Comparison of ENCODE assay signal across 30 mouse cellular contexts in the genomic region with DNA sequence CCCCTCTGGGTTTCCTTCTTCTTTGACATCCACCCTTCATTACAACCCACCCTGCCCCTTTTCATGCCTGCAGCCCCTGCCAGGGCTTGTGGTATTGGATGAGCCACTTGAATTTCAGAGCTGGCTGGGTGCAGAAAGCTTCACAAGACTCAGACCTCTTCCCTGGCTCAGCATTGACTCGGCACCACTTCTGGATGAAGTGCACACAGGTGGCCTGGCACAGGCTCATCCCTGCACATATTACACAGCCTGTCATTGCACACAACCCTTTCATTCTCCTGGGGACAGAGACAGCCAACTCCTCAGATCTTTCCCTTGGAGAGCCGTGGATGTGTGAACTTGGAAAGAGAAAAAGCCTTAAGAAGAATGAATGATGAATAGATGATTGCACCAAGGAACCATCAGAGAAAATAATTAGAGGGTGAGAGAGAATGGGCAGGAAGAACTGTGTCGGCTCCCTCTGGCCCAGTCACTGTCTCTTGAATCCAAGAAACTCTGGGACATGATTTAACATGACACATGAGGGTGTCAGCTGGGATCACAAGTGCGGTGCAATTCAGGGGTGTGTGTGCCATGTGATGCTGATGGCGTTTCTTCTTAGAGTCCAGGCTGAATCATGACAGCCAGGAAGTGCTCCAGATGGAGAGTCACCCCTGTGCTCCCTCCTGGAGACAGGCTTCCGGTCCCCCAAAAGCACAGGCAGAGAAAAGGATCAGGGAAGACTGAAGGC.
DNase-seq lines count a peak whose midpoint lies in the region; ATAC-seq and TF ChIP-seq lines count a peak whose summit lies in the region.
"Had no signal": no experiment of that assay in that cellular context is flagged by ENCODE, and none has a peak within 500 bp of the region (broad histone marks: within the 10 kb centered on the region; RNA-seq: fewer than 3 reads in every experiment).

No protein-coding gene starts in this region.

- no peak overlapping the region for H3K27ac ChIP-seq in hindbrain, postnatal 0 days
- H3K27ac ChIP-seq in hindbrain, embryonic 11.5 days (ENCODE audit: low read depth, low read length), result no peak overlapping the region
- H3K27ac ChIP-seq: embryonic facial prominence, embryonic 10.5 days; embryonic facial prominence, embryonic 13.5 days; forebrain, embryonic 13.5 days; heart, adult 2 months; heart, embryonic 10.5 days; heart, embryonic 13.5 days; hindbrain, embryonic 12.5 days; hindbrain, embryonic 15.5 days; intestine, embryonic 15.5 days had no signal

- ATAC-seq in hindbrain, postnatal 0 days, result no peak
- no peak for ATAC-seq in hindbrain, embryonic 11.5 days (ENCODE audit: low FRiP score)
- ATAC-seq: forebrain, embryonic 13.5 days; intestine, embryonic 15.5 days had no signal

- DNase-seq in cerebellum, postnatal 14 days, result peak; percentile 39 to 44
- DNase-seq in cerebellum, adult 9-11 months, result no peak
- DNase-seq in hindbrain, postnatal 0 days (ENCODE audit: low spot score), result peak; percentile 27
- no peak for DNase-seq in hindbrain, embryonic 11.5 days (ENCODE audit: low spot score)
- DNase-seq in Muller cell, postnatal 12 days (ENCODE audit: inconsistent ontology term), result peak; percentile 16
- DNase-seq in adrenal gland, postnatal 10 days, result no peak
- DNase-seq: adrenal gland, adult 8-10 months; adrenal gland, postnatal 36 days; B cell, adult 2 months; cerebellum, adult 11-12 months; cerebellum, adult 8-10 months; cerebellum, postnatal 36 days; embryo, embryonic 11 days; gastrocnemius, postnatal 10 days; gastrocnemius, postnatal 36 days; heart, adult 2 months; heart, postnatal 14 days; heart, postnatal 4 days; kidney, adult 11 months; kidney, adult 8-10 months had no signal

- no peaks in the 10 kb centered on the region for H3K36me3 ChIP-seq in hindbrain, postnatal 0 days (ENCODE audit: insufficient read depth, low read length)
- H3K36me3 ChIP-seq in hindbrain, embryonic 11.5 days (ENCODE audit: control insufficient read depth, insufficient read depth, low read length), result no peaks in the 10 kb centered on the region
- H3K36me3 ChIP-seq: embryonic facial prominence, embryonic 10.5 days; embryonic facial prominence, embryonic 13.5 days; G1E; heart, embryonic 10.5 days; heart, embryonic 13.5 days; hindbrain, embryonic 12.5 days; hindbrain, embryonic 15.5 days; intestine, embryonic 15.5 days had no signal

- peaks cover 5% of the 10 kb centered on the region; the same call in 1 of the 2 replicates for H3K9me3 ChIP-seq in hindbrain, postnatal 0 days (ENCODE audit: low read length)
- no peaks in the 10 kb centered on the region for H3K9me3 ChIP-seq in hindbrain, embryonic 11.5 days (ENCODE audit: control insufficient read depth, low read length)
- H3K9me3 ChIP-seq: embryonic facial prominence, embryonic 13.5 days; G1E; hindbrain, embryonic 15.5 days; intestine, embryonic 15.5 days had no signal

- TF ChIP-seq CTCF in hindbrain, postnatal 0 days (IDR thresholded peaks at IDR 0.05; ENCODE audit: low read depth), result no peak

- 63% methylated on average over 6 of the region's 6 CpGs for WGBS in hindbrain, postnatal 0 days
- WGBS in hindbrain, embryonic 11.5 days, result 86% methylated on average over 6 of the region's 6 CpGs

- H3K4me1 ChIP-seq in hindbrain, postnatal 0 days (ENCODE audit: insufficient read depth, low read length), result no peaks in the 10 kb centered on the region; the same call in 1 of the 2 replicates
- no peaks in the 10 kb centered on the region for H3K4me1 ChIP-seq in hindbrain, embryonic 11.5 days (replicated peaks; ENCODE audit: control insufficient read depth, insufficient read depth, low read length)
- H3K4me1 ChIP-seq: embryonic facial prominence, embryonic 10.5 days; embryonic facial prominence, embryonic 13.5 days; forebrain, embryonic 13.5 days; heart, embryonic 13.5 days; hindbrain, embryonic 15.5 days; intestine, embryonic 15.5 days had no signal

- H3K4me3 ChIP-seq in hindbrain, postnatal 0 days (ENCODE audit: low read length), result no peak overlapping the region
- no peak overlapping the region for H3K4me3 ChIP-seq in hindbrain, embryonic 11.5 days (ENCODE audit: low read depth, low read length)
- H3K4me3 ChIP-seq: embryonic facial prominence, embryonic 10.5 days; embryonic facial prominence, embryonic 13.5 days; erythroblast, embryonic 14.5 days; forebrain, embryonic 13.5 days; heart, adult 2 months; heart, embryonic 10.5 days; heart, embryonic 13.5 days; hindbrain, embryonic 12.5 days; hindbrain, embryonic 15.5 days; intestine, embryonic 15.5 days had no signal

- H3K27me3 ChIP-seq in hindbrain, postnatal 0 days (ENCODE audit: insufficient read depth, low read length), result no peaks in the 10 kb centered on the region
- H3K27me3 ChIP-seq in hindbrain, embryonic 11.5 days (ENCODE audit: control insufficient read depth, insufficient read depth, low read length), result no peaks in the 10 kb centered on the region
- H3K27me3 ChIP-seq: embryonic facial prominence, embryonic 13.5 days; forebrain, embryonic 13.5 days; heart, embryonic 13.5 days; hindbrain, embryonic 12.5 days; hindbrain, embryonic 15.5 days; intestine, embryonic 15.5 days had no signal

- no peak overlapping the region for H3K9ac ChIP-seq in hindbrain, postnatal 0 days (replicated peaks; ENCODE audit: low read length)
- no peak overlapping the region for H3K9ac ChIP-seq in hindbrain, embryonic 11.5 days (ENCODE audit: low read depth, low read length)
- H3K9ac ChIP-seq: embryonic facial prominence, embryonic 13.5 days; forebrain, embryonic 13.5 days; heart, embryonic 13.5 days; hindbrain, embryonic 12.5 days; hindbrain, embryonic 15.5 days; intestine, embryonic 15.5 days had no signal

- H3K4me2 ChIP-seq in hindbrain, postnatal 0 days (ENCODE audit: low read depth, low read length), result no peak overlapping the region
- no peak overlapping the region for H3K4me2 ChIP-seq in hindbrain, embryonic 11.5 days (replicated peaks; ENCODE audit: low read depth, low read length)
- H3K4me2 ChIP-seq: embryonic facial prominence, embryonic 13.5 days; forebrain, embryonic 13.5 days; heart, embryonic 13.5 days; hindbrain, embryonic 12.5 days; hindbrain, embryonic 15.5 days; intestine, embryonic 15.5 days had no signal

Comparison
In these comparisons a context has a peak if more than half of its experiments do, and no peak if none do; other contexts are left out.
1. DNase-seq: peak in cerebellum, postnatal 14 days (2 of 2), hindbrain, postnatal 0 days (single experiment) and Muller cell, postnatal 12 days (single experiment); none in cerebellum, adult 9-11 months (single experiment), hindbrain, embryonic 11.5 days (single experiment) and adrenal gland, postnatal 10 days (single experiment).